Mouse (Mus musculus) heart, postnatal 25 days (tissue): ENCODE results near the gene Efna2. TPM values are rescaled to one million over a fixed set of nuclear protein-coding genes. Genes with fewer than 3 reads are reported as not detected.

Source experiments
- DNase-seq: peaks from one replicate; pipeline ENCODE4 v3.0.0; 2022; ENCODE audit warnings: low spot score
- intact Hi-C: fragments of 180-260 bp; cut with DNase I; formaldehyde crosslinking; loops from one replicate; pipeline ENCODE4 v1.15.1; 2025
- total RNA-seq, 2 experiments: library from RNA; stranded (reverse); gene quantifications; 2 replicates each; pipeline ENCODE4 v1.2.3; 2021

The Efna2 gene
- total RNA-seq, 2 experiments from 2014 or later: 0.91 to 1.1 TPM

- intact Hi-C loops: no loop called here
These were observed 27.9 kb upstream of the Efna2 start for GRCm38 (mm10) chr10:80151211-80152034.

GRCm38 (mm10) chr10:80152071-80152872 is 27.0 kb upstream of the Efna2 start:
- DNase-seq: peak; percentile 63
- intact Hi-C loops: no loop called here

More at GRCm38 (mm10) chr10:80151211-80152034, 27.9 kb upstream of the Efna2 start:
- DNase-seq: peak; percentile 63

- intact Hi-C loops: no loop called here
- peak; percentile 38 for DNase-seq
These were observed 26.4 kb upstream of the Efna2 start for GRCm38 (mm10) chr10:80152873-80153260.

- intact Hi-C loops: no loop called here
- no peak for DNase-seq
These were observed 25.6 kb upstream of the Efna2 start for GRCm38 (mm10) chr10:80153713-80154112.

- intact Hi-C loops: no loop called here
- DNase-seq: no peak
These were observed 24.9 kb upstream of the Efna2 start for GRCm38 (mm10) chr10:80154384-80154783.

GRCm38 (mm10) chr10:80155277-80155676 is 24.0 kb upstream of the Efna2 start:
- intact Hi-C loops: no loop called here
- no peak for DNase-seq

GRCm38 (mm10) chr10:80156002-80156751 is 23.1 kb upstream of the Efna2 start:
- intact Hi-C loops: no loop called here
- no peak for DNase-seq

GRCm38 (mm10) chr10:80156752-80157053 is 22.6 kb upstream of the Efna2 start:
- no peak for DNase-seq
- intact Hi-C loops: no loop called here

- DNase-seq: no peak
- intact Hi-C loops: no loop called here
These were observed 21.9 kb upstream of the Efna2 start for GRCm38 (mm10) chr10:80157141-80157929.

GRCm38 (mm10) chr10:80158307-80158986 is 20.8 kb upstream of the Efna2 start:
- peak; percentile 81 for DNase-seq
- intact Hi-C loops: no loop called here

- intact Hi-C loops: no loop called here
- DNase-seq: peak; percentile 51
These were observed 20.2 kb upstream of the Efna2 start for GRCm38 (mm10) chr10:80159021-80159560.

- intact Hi-C loops: no loop called here
- DNase-seq: peak; percentile 99
These were observed 19.5 kb upstream of the Efna2 start for GRCm38 (mm10) chr10:80159561-80160454.

GRCm38 (mm10) chr10:80160455-80161371 is 18.6 kb upstream of the Efna2 start:
- intact Hi-C loops: no loop called here
- DNase-seq: peak; percentile 83

- intact Hi-C loops: no loop called here
- peak; percentile 36 for DNase-seq
These were observed 17.6 kb upstream of the Efna2 start for GRCm38 (mm10) chr10:80161522-80162242.

GRCm38 (mm10) chr10:80162243-80162608 is 17.1 kb upstream of the Efna2 start:
- intact Hi-C loops: no loop called here
- no peak for DNase-seq

- DNase-seq: no peak
These were observed 16.5 kb upstream of the Efna2 start for GRCm38 (mm10) chr10:80162716-80163299.

More at GRCm38 (mm10) chr10:80162716-80163299, 16.5 kb upstream of the Efna2 start:
- intact Hi-C loops: no loop called here
